9 mouse cellular contexts compared by ENCODE assay signal in genomic region chr6:91598942-91599341, GRCm38 (mm10).
A peak's percentile ranks its signal among the peaks of the same experiment; 100 is the strongest.
DNase-seq lines count a peak whose midpoint lies in the region; ATAC-seq and TF ChIP-seq lines count a peak whose summit lies in the region.
"Had no signal": no experiment of that assay in that cellular context is flagged by ENCODE, and none has a peak within 500 bp of the region (broad histone marks: within the 10 kb centered on the region; RNA-seq: fewer than 3 reads in every experiment).

No protein-coding gene starts in this region.

- ATAC-seq in embryonic facial prominence, embryonic 15.5 days (ENCODE audit: insufficient number of reproducible peaks, low FRiP score, low TSS enrichment, low read depth): peak; percentile 78

- H3K9ac ChIP-seq in embryonic facial prominence, embryonic 15.5 days: no peak overlapping the region
- H3K9ac ChIP-seq: liver, embryonic 14.5 days had no signal

- H3K27me3 ChIP-seq in embryonic facial prominence, embryonic 15.5 days: no peaks in the 10 kb centered on the region
- H3K27me3 ChIP-seq in myocyte (ENCODE audit: control insufficient read depth, insufficient read depth, insufficient read length): no peaks in the 10 kb centered on the region

- H3K4me2 ChIP-seq in embryonic facial prominence, embryonic 15.5 days (replicated peaks): no peak overlapping the region
- peak overlapping the region; percentile 62 for H3K4me2 ChIP-seq in myocyte (ENCODE audit: low read depth)

- H3K4me3 ChIP-seq in embryonic facial prominence, embryonic 15.5 days (replicated peaks): no peak overlapping the region
- H3K4me3 ChIP-seq in myocyte: no peak overlapping the region

- no peaks in the 10 kb centered on the region for H3K36me3 ChIP-seq in embryonic facial prominence, embryonic 15.5 days
- H3K36me3 ChIP-seq in myocyte (ENCODE audit: control insufficient read depth, insufficient read depth): no peaks in the 10 kb centered on the region

- H3K4me1 ChIP-seq in embryonic facial prominence, embryonic 15.5 days: peaks cover 7% of the 10 kb centered on the region; the same call in 1 of the 2 replicates

- H3K9me3 ChIP-seq in embryonic facial prominence, embryonic 15.5 days (replicated peaks): no peaks in the 10 kb centered on the region

- no peaks in the 10 kb centered on the region for H3K79me2 ChIP-seq in myocyte (ENCODE audit: control insufficient read depth, insufficient read depth)

- peak; percentile 7 for TF ChIP-seq POLR2A in myocyte (IDR thresholded peaks at IDR 0.05; ENCODE audit: insufficient read length, low read depth)

- 37% methylated on average over 10 of the region's 10 CpGs for WGBS in embryonic facial prominence, embryonic 15.5 days

- DNase-seq in 3T3-L1 (ENCODE audit: low read depth, low spot score) (peak; percentile 98), NIH3T3 (ENCODE audit: low read depth) (peak; percentile 98)
- DNase-seq in heart, postnatal 10 days: peak; percentile 95 to 96
- peak; percentile 42 to 53 for DNase-seq in left cerebral cortex, adult 18-20 months (ENCODE audit: low spot score in 2 of 2)
- no peak for DNase-seq in natural killer cell, adult 2 months (ENCODE audit: low spot score in 2 of 2)
- DNase-seq in thymus, postnatal 4 days: no peak

- no peak overlapping the region for H3ac ChIP-seq in myocyte (ENCODE audit: control insufficient read depth, insufficient read length)

- no peak overlapping the region for H3K27ac ChIP-seq in embryonic facial prominence, embryonic 15.5 days (replicated peaks)
- H3K27ac ChIP-seq: liver, embryonic 14.5 days had no signal

- intact Hi-C loops in heart, postnatal 10 days (cut with DNase I): no loop called here

TF ChIP-seq in myocyte, 11 proteins besides CTCF, POLR2A, EP300 and RAD21:
- peak; percentile 34 for TF ChIP-seq TCF3 (IDR thresholded peaks at IDR 0.05; ENCODE audit: insufficient read length, low read depth)
- no peak for TF ChIP-seq REST (IDR thresholded peaks at IDR 0.05; ENCODE audit: insufficient read depth, insufficient read length)
- peak in 1 of 3 experiments; percentile 61 for TF ChIP-seq MYOG (IDR thresholded peaks at IDR 0.05; ENCODE audit: control insufficient read depth in 1 of 3, insufficient read depth in 1 of 3, insufficient read length in 2 of 3, low read depth in 2 of 3)
- TF ChIP-seq POLR2AphosphoS2 (IDR thresholded peaks at IDR 0.05; ENCODE audit: insufficient read length, low read depth): no peak
- peak; percentile 87 for TF ChIP-seq MAX (IDR thresholded peaks at IDR 0.05; ENCODE audit: low read depth)
- TF ChIP-seq CEBPB (IDR thresholded peaks at IDR 0.05; ENCODE audit: insufficient read depth, poor library complexity, severe bottlenecking): peak; percentile 74
- peak in 1 of 3 experiments; percentile 44 for TF ChIP-seq MYOD1 (IDR thresholded peaks at IDR 0.05; ENCODE audit: control insufficient read depth in 1 of 3, insufficient read length in 2 of 3, low read depth in 2 of 3)
- peak; percentile 12 for TF ChIP-seq USF1 (IDR thresholded peaks at IDR 0.05; ENCODE audit: low read depth)
- TF ChIP-seq TCF12 (IDR thresholded peaks at IDR 0.05; ENCODE audit: insufficient read depth, poor library complexity, severe bottlenecking): no peak
- TF ChIP-seq E2F4 (IDR thresholded peaks at IDR 0.05; ENCODE audit: insufficient read depth): no peak
- no peak for TF ChIP-seq SRF (IDR thresholded peaks at IDR 0.05; ENCODE audit: control insufficient read depth, insufficient read length, low read depth)

Comparison
In these comparisons a context has a peak if more than half of its experiments do, and no peak if none do; other contexts are left out.
1. DNase-seq: peak in 3T3-L1 (single experiment), NIH3T3 (single experiment), heart, postnatal 10 days (2 of 2) and left cerebral cortex, adult 18-20 months (2 of 2); none in natural killer cell, adult 2 months (0 of 2) and thymus, postnatal 4 days (single experiment).